Mouse (Mus musculus) G1E (cell line): ENCODE data around the gene 4933427I04Rik.
A peak's percentile ranks its signal among the peaks of the same experiment; 100 is the strongest.

ENCODE experiments used
- CTCF ChIP-seq: IDR thresholded peaks from 2 replicates; pipeline ENCODE4 v1.5.1; 2012; ENCODE audit warnings: low read depth, low read length, inconsistent platforms, mixed read lengths
- GATA1 ChIP-seq: IDR thresholded peaks from 2 replicates; pipeline ENCODE4 v1.6.1; 2012; ENCODE audit warnings: borderline replicate concordance, low read length, inconsistent platforms, mixed read lengths
- GATA2 ChIP-seq: IDR thresholded peaks from 2 replicates; pipeline ENCODE4 v1.6.1; 2012; ENCODE audit warnings: low read depth, low read length, inconsistent platforms, borderline replicate concordance
- TAL1 ChIP-seq: conservative IDR thresholded peaks from 2 replicates; pipeline ENCODE4 v1.6.1; 2012; ENCODE audit warnings: low read depth, low read length, inconsistent platforms, mixed read lengths

GRCm38 (mm10) chr4:123898696-123899095 lies 39.2 kb downstream of the 4933427I04Rik start:
- peak; percentile 31 for TF ChIP-seq CTCF
- TF ChIP-seq TAL1 = no peak
- no peak for TF ChIP-seq GATA2
- no peak for TF ChIP-seq GATA1
